Mouse (Mus musculus): ENCODE data around the gene Ppp2r3a. TPM values are rescaled to one million over a fixed set of nuclear protein-coding genes. Genes with fewer than 3 reads are reported as not detected.

The Ppp2r3a gene
- polyA plus RNA-seq, 1 experiment from 2014 or later, result 23.5 TPM

- ATAC-seq (ENCODE audit: low FRiP score, low TSS enrichment), result no peak
- Histone ChIP-seq H3K9me3 (ENCODE audit: control insufficient read depth, low read length) (no peaks in the 10 kb centered on the region), H3K4me2 (replicated peaks; ENCODE audit: low read depth, low read length) (no peak overlapping the region), H3K36me3 (ENCODE audit: control insufficient read depth, insufficient read depth, low read length) (no peaks in the 10 kb centered on the region), H3K27me3 (ENCODE audit: control insufficient read depth, insufficient read depth, low read length) (no peaks in the 10 kb centered on the region), H3K4me3 (ENCODE audit: low read length) (no peak overlapping the region), H3K27ac (ENCODE audit: low read depth, low read length) (no peak overlapping the region), H3K4me1 (ENCODE audit: control insufficient read depth, insufficient read depth, low read length) (no peaks in the 10 kb centered on the region), H3K9ac (ENCODE audit: low read depth, low read length) (no peak overlapping the region)
- 77% methylated on average over 5 of the region's 5 CpGs for WGBS
Observed at GRCm38 (mm10) chr9:101160092-101160491, 91.5 kb downstream of the Ppp2r3a start.

DNA sequence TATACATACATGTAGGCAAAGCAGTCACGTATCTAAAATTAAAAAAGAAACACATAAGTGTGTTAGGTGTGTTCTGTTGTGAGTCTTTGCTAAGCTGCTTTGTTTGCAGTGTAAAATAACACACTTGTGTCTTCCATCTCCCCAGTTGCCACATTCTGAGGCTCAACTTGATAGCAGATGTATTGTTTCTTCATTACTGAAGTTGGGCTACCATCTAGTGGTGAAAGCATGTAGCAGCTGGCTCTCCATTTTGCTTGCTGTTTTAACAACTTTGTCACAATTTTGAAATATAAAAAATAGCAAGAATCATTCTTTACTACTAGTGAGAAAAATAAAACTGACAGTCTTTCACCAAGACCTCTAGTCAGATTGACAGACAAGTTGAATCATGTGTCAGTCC, 92.2 kb downstream of the Ppp2r3a start:
- no peaks in the 10 kb centered on the region for H3K9me3 ChIP-seq (ENCODE audit: control insufficient read depth, low read length)
- no peak for ATAC-seq (ENCODE audit: low FRiP score, low TSS enrichment)
- no peaks in the 10 kb centered on the region for H3K36me3 ChIP-seq (ENCODE audit: control insufficient read depth, insufficient read depth, low read length)
- no peak overlapping the region for H3K4me2 ChIP-seq (replicated peaks; ENCODE audit: low read depth, low read length)
- H3K9ac ChIP-seq (ENCODE audit: low read depth, low read length), result no peak overlapping the region
- H3K4me1 ChIP-seq (ENCODE audit: control insufficient read depth, insufficient read depth, low read length), result no peaks in the 10 kb centered on the region
- no peak overlapping the region for H3K4me3 ChIP-seq (ENCODE audit: low read length)
- WGBS, result 91% methylated on average over 1 of the region's 1 CpGs
- H3K27me3 ChIP-seq (ENCODE audit: control insufficient read depth, insufficient read depth, low read length), result no peaks in the 10 kb centered on the region
- H3K27ac ChIP-seq (ENCODE audit: low read depth, low read length), result no peak overlapping the region

DNA sequence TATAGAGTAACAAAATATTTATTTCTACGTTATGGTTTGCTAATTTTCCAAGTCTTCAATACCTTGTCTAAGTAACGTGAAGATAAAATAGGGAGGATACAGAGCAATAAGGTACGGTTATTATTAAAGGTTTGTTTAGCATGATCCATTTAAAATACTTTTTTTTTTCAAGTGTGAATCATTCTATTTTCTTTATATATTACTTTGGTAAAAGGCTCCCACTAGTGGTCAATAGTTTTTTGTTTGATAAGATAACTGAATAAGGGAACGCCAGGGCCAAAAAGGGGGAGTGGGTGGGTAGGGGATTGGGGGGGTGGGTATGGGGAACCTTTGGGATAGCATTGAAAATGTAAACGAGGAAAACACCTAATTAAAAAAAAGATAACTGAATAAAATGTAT, 98.7 kb downstream of the Ppp2r3a start:
- WGBS, result 80% methylated on average over 5 of the region's 5 CpGs
- no peaks in the 10 kb centered on the region for H3K9me3 ChIP-seq (ENCODE audit: control insufficient read depth, low read length)

DNA sequence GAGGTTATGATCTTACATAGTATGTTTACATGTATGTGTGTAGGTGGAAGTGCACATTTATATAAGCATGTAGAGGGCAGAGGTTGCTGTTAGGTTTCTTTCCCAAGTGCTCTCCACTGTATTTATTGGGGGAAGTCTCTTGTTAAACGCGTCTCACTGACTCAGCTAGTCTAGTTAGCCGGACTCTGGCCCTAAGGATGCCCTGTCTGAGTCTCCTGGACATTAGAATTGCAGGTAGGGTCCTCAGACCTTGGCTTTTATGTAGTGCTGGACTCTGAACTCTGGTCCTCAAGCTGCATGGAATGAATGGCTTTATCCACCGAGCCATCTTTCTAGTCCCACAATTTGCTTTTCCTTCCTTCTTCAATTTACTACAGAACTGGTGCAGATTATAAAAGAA, 108.0 kb downstream of the Ppp2r3a start:
- H3K9ac ChIP-seq (ENCODE audit: low read depth, low read length), result no peak overlapping the region
- no peak for ATAC-seq (ENCODE audit: low FRiP score, low TSS enrichment)
- no peaks in the 10 kb centered on the region for H3K9me3 ChIP-seq (ENCODE audit: control insufficient read depth, low read length)
- no peaks in the 10 kb centered on the region for H3K4me1 ChIP-seq (ENCODE audit: control insufficient read depth, insufficient read depth, low read length)
- H3K36me3 ChIP-seq (ENCODE audit: control insufficient read depth, insufficient read depth, low read length), result peaks cover 33% of the 10 kb centered on the region; the same call in 1 of the 2 replicates
- H3K4me3 ChIP-seq (ENCODE audit: low read length), result no peak overlapping the region
- 95% methylated on average over 4 of the region's 4 CpGs for WGBS
- H3K27ac ChIP-seq (ENCODE audit: low read depth, low read length), result no peak overlapping the region
- no peaks in the 10 kb centered on the region for H3K27me3 ChIP-seq (ENCODE audit: control insufficient read depth, insufficient read depth, low read length)
- H3K4me2 ChIP-seq (replicated peaks; ENCODE audit: low read depth, low read length), result no peak overlapping the region

More for the DNA sequence above, 98.7 kb downstream of the Ppp2r3a start:
- Histone ChIP-seq H3K27ac (ENCODE audit: low read depth, low read length) (no peak overlapping the region), H3K4me3 (ENCODE audit: low read length) (no peak overlapping the region), H3K9ac (ENCODE audit: low read depth, low read length) (no peak overlapping the region), H3K4me1 (ENCODE audit: control insufficient read depth, insufficient read depth, low read length) (no peaks in the 10 kb centered on the region), H3K4me2 (replicated peaks; ENCODE audit: low read depth, low read length) (no peak overlapping the region), H3K27me3 (ENCODE audit: control insufficient read depth, insufficient read depth, low read length) (no peaks in the 10 kb centered on the region), H3K36me3 (ENCODE audit: control insufficient read depth, insufficient read depth, low read length) (peaks cover 17% of the 10 kb centered on the region; the same call in 1 of the 2 replicates)
- ATAC-seq (ENCODE audit: low FRiP score, low TSS enrichment), result no peak

DNA sequence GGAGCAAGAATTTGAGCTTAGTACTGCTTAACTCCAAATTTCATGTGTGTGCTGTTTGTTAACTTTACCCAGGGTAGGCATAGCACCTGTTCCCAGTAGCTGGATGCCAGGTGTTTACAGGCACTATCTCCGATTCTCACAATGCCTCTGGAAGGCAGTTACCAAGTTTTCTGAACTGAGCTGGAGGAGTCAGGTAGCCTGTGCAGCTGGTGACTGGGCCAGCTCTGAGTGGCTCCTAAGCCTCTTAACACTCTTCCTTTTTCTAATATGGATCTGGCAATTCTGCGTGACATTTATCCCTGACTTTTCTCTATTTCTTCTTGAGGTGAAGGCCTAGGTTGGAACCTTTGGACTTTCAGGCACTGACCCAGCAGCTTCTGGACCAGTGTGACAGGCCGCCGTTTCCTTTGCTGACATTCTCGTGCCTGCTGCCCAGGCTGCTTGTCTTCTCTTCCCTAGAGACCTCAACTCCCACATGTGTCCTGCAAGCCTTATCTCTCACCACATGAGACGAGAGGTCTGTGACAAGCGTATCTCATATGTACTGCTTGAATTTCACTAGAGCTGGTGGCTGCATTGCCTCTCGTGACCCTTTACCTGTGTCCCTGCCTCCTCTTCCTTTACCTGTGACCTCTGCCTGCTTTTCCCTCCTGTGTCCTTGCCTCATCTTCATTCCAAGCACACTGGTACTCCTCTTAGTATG, 137.3 kb downstream of the Ppp2r3a start:
- Histone ChIP-seq H3K9me3 (ENCODE audit: control insufficient read depth, low read length) (no peaks in the 10 kb centered on the region), H3K4me2 (replicated peaks; ENCODE audit: low read depth, low read length) (no peak overlapping the region), H3K4me3 (ENCODE audit: low read length) (no peak overlapping the region), H3K4me1 (ENCODE audit: control insufficient read depth, insufficient read depth, low read length) (no peaks in the 10 kb centered on the region), H3K9ac (ENCODE audit: low read depth, low read length) (no peak overlapping the region), H3K36me3 (ENCODE audit: control insufficient read depth, insufficient read depth, low read length) (no peaks in the 10 kb centered on the region; the same call in 1 of the 2 replicates), H3K27ac (ENCODE audit: low read depth, low read length) (no peak overlapping the region), H3K27me3 (ENCODE audit: control insufficient read depth, insufficient read depth, low read length) (no peaks in the 10 kb centered on the region)
- WGBS, result 71% methylated on average over 8 of the region's 8 CpGs
- no peak for ATAC-seq (ENCODE audit: low FRiP score, low TSS enrichment)

DNA sequence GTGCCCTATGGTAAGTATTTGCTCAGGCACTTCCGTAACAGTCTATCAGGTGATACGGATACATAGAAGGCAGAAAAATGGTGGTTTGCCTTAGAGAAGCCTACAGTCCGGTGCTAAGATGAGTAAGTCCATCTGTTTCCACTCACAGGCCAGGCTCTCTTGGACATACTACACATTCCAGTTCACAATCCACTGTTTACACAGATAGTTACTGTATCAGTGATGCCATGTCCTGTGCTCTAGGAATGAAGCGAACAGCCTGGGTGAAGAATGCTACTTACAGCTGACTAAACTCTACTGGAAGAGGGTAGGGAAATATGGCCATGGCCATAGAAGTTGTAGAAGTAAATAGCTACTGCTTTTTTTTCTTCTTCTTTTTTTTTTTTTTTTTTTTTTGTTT, 138.3 kb downstream of the Ppp2r3a start:
- Histone ChIP-seq H3K27me3 (ENCODE audit: control insufficient read depth, insufficient read depth, low read length) (no peaks in the 10 kb centered on the region), H3K4me2 (replicated peaks; ENCODE audit: low read depth, low read length) (no peak overlapping the region), H3K9me3 (ENCODE audit: control insufficient read depth, low read length) (no peaks in the 10 kb centered on the region), H3K4me3 (ENCODE audit: low read length) (no peak overlapping the region), H3K9ac (ENCODE audit: low read depth, low read length) (no peak overlapping the region), H3K36me3 (ENCODE audit: control insufficient read depth, insufficient read depth, low read length) (no peaks in the 10 kb centered on the region; the same call in 1 of the 2 replicates), H3K4me1 (ENCODE audit: control insufficient read depth, insufficient read depth, low read length) (no peaks in the 10 kb centered on the region), H3K27ac (ENCODE audit: low read depth, low read length) (no peak overlapping the region)
- WGBS, result 87% methylated on average over 4 of the region's 4 CpGs
- ATAC-seq (ENCODE audit: low FRiP score, low TSS enrichment), result no peak

GRCm38 (mm10) chr9:101110013-101110412, 141.6 kb downstream of the Ppp2r3a start:
- Histone ChIP-seq H3K27me3 (ENCODE audit: control insufficient read depth, insufficient read depth, low read length) (no peaks in the 10 kb centered on the region), H3K9me3 (ENCODE audit: control insufficient read depth, low read length) (no peaks in the 10 kb centered on the region), H3K4me2 (replicated peaks; ENCODE audit: low read depth, low read length) (no peak overlapping the region), H3K9ac (ENCODE audit: low read depth, low read length) (no peak overlapping the region), H3K4me3 (ENCODE audit: low read length) (no peak overlapping the region), H3K36me3 (ENCODE audit: control insufficient read depth, insufficient read depth, low read length) (peaks cover 24% of the 10 kb centered on the region), H3K27ac (ENCODE audit: low read depth, low read length) (no peak overlapping the region), H3K4me1 (ENCODE audit: control insufficient read depth, insufficient read depth, low read length) (no peaks in the 10 kb centered on the region)
- 27% methylated on average over 3 of the region's 3 CpGs for WGBS
- ATAC-seq (ENCODE audit: low FRiP score, low TSS enrichment), result no peak; the same call in 1 of the 2 replicates

DNA sequence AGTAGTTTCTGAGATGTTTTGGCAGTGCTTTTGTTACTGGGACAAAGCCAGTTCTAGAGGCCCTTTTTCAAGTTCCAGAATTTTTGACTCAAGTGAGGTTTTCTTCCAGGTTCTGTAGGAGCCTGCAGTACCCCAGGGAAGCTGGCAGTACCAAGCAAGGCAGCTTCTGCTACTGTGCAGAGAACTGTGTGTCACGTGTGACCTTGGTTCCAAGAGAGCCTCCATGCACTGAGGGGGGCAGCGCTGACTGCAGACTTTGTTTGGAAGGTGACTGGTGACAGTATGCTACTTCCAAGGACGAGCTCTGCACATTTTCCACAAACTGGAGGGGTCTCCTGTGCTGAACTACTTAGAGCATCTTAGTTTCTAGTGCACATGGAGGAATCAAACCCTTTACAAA, 144.2 kb downstream of the Ppp2r3a start:
- Histone ChIP-seq H3K4me2 (replicated peaks; ENCODE audit: low read depth, low read length) (no peak overlapping the region), H3K27me3 (ENCODE audit: control insufficient read depth, insufficient read depth, low read length) (no peaks in the 10 kb centered on the region), H3K4me1 (ENCODE audit: control insufficient read depth, insufficient read depth, low read length) (no peaks in the 10 kb centered on the region), H3K27ac (ENCODE audit: low read depth, low read length) (no peak overlapping the region), H3K4me3 (ENCODE audit: low read length) (no peak overlapping the region), H3K36me3 (ENCODE audit: control insufficient read depth, insufficient read depth, low read length) (peaks cover 27% of the 10 kb centered on the region), H3K9ac (ENCODE audit: low read depth, low read length) (no peak overlapping the region), H3K9me3 (ENCODE audit: control insufficient read depth, low read length) (no peaks in the 10 kb centered on the region)
- WGBS, result 85% methylated on average over 3 of the region's 3 CpGs
- ATAC-seq (ENCODE audit: low FRiP score, low TSS enrichment), result no peak

DNA sequence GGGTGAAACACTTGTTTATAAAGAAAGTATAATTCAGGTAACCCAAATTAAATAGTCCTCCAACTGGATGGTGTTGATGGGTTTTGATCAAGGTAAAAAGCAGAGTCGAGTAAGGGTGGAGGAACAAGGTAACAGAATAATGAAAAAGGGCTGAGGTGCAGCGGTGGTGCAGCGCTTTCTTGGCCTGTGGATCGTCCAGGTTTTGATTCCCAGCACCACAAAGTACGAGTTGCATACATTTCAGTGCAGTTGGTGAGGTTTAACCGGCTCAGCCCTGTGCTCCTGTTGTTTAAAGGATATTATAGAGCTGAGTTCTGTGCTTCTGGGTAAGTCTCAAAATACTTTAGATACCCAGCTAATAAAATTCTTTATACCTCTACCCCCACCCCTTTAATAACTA, 145.9 kb downstream of the Ppp2r3a start:
- Histone ChIP-seq H3K9me3 (ENCODE audit: control insufficient read depth, low read length) (no peaks in the 10 kb centered on the region), H3K27me3 (ENCODE audit: control insufficient read depth, insufficient read depth, low read length) (no peaks in the 10 kb centered on the region), H3K4me1 (ENCODE audit: control insufficient read depth, insufficient read depth, low read length) (no peaks in the 10 kb centered on the region), H3K36me3 (ENCODE audit: control insufficient read depth, insufficient read depth, low read length) (peaks cover 40% of the 10 kb centered on the region), H3K4me3 (ENCODE audit: low read length) (no peak overlapping the region), H3K9ac (ENCODE audit: low read depth, low read length) (no peak overlapping the region), H3K4me2 (replicated peaks; ENCODE audit: low read depth, low read length) (no peak overlapping the region), H3K27ac (ENCODE audit: low read depth, low read length) (no peak overlapping the region)
- 95% methylated on average over 6 of the region's 6 CpGs for WGBS
- ATAC-seq (ENCODE audit: low FRiP score, low TSS enrichment), result no peak

Data from kidney, embryonic 14.5 days (tissue).